Mouse (Mus musculus) layer of hippocampus, adult 9-11 months (tissue): ENCODE measurements around the gene Pxdn.

ENCODE experiments used
- DNase-seq: peaks from one replicate; pipeline ENCODE4 v3.0.0; 2022

The Pxdn gene

DNA sequence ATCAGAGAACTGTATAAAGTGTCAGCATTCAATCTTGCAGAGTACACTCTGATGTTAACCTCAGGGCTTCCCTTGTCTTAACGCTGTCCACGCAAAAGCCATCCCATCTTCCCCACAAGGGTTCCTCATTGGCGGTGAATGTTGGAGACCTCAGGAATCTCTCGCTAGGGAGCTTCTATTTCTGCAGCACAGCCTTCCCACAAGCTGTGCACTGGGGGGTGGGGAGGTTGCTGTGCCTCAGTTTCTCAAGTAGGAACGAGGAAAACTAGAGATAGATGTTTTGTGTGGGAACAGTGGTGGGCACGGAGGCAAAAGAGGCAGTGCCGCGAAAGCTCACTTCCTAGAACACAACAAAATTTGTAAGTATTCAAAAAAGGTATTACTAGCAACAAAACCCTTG, at the start of gene Pxdn:
TSS of gene Pxdn (plus strand) at position 301 of the 400 bp plus-strand sequence.
- no peak for DNase-seq

DNA sequence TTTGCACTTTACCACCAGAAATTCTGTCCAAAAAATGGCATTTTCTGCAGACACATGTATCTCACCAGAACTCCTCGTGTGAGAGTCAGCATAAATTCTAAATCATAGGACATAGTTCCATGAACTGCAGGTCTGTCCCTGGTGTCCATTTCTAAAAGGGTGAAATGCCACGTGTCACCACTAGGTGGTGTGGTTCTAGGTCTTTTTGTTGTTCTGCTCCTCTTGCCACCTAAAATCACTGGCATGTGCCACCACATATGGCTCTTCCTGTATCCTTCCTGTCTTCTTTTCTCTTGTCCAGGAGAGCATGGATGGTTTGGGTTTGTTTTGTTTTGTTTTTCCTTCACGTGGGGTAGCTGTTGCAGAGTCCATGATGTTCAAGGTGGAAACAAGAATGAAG, 42.7 kb upstream of the Pxdn start:
- peak; percentile 39 for DNase-seq

DNA sequence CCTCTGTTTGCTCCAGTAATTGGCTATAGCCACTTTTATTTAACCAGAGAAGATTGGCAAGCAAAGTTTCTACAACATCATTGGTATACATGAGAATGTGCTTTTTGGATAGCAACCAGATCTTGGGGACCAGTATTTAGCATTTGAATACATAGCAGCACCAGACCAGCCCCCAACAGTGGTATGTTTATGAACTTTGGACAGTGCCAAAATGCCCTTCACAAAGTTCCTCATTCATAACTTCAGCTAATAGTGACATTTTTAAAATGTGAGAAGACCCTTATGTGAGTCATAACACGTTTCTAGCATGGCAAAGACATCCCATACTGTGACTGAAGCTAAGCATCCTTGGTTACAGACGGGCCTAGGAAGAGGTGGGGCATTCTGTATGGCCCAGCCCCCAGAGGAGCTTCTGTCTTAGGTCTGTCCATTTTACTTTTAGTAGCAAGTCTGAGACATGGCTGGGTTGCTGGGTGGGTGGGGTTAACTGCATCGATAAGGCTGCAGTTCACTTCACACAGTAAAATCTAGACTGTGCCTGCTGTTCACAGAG, 39.8 kb upstream of the Pxdn start:
- DNase-seq = no peak

DNA sequence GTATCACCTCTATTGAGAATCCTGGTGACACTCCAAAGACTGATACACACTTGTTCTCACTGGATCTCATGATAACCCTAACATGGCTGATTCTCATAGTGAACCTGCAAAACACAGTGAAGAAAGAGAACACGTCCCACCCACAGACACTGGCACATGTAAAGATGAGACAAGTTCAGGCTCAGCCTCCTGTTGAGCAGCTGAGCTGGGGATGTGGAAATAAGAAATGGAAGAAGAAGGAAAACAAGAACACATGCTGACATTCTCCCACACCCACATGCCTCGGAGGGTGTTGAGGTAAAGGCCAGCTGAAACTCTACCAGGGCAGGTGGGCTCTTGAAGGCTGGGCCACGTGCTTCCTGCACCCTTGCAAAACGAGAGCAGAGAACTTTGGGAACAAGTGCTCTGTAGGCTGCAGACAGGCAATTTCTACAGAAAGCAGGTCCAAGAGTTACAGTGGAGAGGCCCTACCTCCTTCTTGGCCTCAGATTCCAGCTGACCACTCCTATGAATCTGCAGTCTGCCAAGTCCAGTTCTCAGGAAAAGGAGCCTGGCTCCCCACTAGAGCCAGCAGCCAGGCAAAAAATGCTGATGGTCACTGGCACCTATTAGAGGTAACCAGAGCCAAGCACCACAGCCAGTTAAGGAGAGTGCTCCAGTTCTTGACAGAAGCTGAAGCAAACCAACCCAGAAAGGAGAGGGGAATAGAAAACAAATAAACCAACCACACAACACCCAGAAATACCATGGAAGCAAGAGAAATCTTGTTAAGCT, 33.1 kb upstream of the Pxdn start:
- peak; percentile 68 for DNase-seq

DNA sequence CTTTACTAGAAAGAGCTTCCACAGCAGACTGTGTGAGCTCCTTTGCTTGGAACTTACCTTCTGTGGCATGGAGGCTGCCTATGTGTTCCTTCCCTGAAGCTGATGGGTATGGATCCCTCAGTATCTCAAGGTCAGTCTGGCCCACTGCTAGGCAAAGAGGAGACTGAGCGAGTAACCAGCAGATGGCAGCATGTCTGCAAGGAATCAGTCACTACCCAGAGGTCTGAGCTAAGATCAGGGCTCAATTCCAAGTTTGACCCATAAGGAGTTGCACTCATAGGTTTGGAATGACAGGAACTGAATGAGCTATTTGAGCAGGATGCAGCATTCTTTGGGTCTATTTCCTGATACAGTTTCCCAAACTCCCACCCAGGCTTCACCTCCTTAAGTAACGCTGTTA, 30.4 kb upstream of the Pxdn start:
- DNase-seq = peak; percentile 41

DNA sequence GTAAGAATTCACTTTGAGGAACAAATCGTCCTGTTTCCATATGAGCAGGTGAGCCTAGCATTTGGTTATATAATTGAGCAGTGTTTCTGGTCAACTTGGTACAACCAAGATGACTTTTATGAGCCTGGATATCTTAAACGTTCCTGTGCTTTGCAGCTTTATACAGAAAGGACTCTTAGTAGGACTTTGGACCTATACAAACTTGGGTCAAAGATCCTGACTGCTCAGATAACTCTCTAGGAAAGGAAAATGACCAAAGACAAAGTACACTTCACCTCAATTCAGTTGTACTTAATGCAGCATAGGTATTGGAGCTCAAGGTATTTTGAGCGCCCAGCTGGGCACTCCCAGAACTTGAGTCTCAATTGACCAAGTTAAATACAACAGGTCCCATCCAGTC, 21.3 kb upstream of the Pxdn start:
- no peak for DNase-seq

DNA sequence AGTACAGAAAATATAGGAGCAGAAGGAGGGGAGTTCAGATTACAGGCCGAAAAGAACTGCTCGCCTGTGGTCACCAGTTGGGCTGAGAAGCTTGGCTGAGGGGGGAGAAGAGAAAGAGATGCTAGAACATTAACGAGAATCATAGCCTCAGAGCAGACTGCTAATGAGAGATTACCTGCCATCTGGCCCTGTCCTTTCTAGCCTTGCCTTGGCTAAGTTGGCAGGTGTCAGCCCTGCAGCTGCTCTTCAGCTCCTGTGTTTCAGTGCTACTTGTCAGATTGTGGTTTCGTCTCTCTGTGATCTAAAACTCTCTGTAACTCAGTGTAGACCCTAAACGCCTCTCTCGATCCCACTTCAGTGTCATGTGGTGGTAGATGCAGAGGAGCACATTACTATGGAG, 20.6 kb upstream of the Pxdn start:
- DNase-seq = no peak

DNA sequence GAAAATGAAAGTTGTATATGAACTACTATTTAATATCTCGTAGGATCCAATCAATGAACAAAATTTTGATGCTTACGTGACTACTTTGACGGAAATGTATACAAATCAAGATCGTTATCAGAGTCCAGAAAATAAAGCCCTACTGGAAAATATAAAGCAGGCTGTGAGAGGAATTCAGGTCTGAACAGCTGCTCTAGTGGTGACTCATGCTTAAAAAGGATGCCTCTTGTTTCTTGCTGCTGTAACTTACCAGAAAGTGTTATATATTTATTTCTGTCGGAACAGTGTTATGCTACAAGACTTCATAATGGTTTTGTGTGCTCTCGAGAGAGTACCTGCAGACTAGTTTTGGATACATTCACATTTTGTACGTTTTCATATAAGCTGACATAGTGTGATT, 17.1 kb upstream of the Pxdn start:
- DNase-seq = no peak

DNA sequence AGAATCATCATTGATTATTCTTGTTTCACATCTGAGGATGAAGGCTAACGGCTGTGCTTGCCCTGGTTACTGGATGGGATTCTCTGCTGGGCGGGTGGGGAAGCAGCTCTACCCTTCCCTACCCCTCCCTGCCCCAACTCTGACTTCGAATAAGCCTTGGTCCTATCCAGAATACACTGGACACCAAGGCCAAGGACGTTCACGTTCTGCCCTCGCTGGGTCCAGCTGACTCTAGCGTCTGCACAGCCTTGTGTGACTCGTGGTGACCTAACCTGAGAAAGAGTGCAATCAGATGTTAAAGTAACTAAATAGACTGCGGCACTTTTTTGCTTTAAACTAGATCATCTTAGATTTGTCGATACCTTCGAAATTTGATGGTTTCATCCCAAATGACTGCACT, 15.9 kb upstream of the Pxdn start:
- no peak for DNase-seq

DNA sequence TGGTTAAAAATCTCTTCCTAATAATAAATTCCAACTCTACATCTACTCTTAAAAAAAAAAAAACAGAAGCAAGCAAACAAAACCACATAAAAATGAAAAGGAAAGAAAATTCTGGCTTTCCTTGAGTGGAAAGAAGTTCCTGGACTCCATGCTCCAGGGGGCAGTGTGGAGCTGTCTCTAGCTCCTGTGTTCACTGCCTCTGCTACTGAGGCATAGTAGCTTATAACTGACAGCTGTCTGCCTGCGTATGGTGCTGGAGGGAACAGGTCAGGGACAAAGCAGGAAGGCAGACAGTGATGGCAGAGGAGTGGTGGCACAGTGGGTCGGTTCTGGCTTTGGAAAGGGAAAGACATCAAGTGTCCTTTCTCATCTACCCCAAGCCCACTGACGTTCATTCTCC, 10.5 kb upstream of the Pxdn start:
- no peak for DNase-seq

DNA sequence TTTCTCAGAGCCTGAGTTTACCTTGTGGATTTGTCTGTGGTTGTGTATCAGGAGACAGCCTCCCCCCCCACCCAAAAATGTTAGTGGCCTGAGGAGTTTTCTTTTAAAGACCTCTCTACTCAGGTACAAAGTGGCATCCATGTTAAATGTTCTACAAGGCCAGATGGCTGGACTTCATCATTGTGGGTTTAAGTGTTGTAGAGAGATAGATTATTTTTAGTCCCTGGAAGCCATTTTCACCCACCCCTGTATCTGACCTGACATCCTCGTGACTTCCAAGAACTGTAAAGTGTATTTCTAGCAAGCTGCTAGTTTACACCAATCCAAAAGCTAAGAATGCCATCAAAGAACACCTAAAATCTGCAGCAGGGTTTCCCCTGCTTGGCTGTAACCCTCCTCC, 6.8 kb upstream of the Pxdn start:
- no peak for DNase-seq

DNA sequence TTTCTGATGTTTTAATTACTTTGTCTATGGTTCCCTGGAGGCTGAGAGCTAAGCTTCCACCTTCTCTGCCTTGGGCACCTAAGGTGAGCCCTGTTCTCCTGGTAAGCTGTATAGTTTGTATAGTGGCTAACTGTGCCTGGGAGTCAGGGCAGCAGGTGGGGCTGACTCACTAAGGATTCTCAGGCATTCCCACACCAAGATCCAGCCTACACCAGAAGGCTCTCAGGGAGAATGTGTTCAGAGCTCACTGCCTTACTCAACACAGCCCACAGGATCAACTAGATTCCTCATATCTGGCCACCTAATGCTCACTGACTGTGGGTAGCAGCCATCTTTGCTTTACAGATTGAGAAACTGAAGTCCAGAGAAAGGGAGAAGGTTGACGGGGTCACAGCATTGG, 4.5 kb upstream of the Pxdn start:
- DNase-seq = no peak

DNA sequence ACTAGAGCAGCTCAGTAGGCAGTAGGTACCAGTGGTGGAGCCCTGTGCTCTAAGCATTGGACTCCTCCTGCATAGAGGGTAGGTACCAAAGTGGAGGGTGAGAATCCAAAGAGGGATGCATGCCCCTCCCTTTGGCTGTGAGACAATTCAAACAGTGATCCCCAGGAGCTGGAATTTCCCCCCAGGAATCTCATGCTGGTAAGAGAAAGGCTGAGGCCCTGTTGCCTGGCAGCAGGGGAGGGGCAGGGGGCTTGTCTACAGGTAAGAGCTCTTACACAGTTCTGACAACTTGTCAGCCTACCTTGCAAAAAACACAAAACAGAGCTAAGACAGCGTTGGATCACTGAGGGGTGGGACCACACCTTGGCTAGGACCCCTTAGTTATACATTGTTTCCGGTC, 3.9 kb upstream of the Pxdn start:
- no peak for DNase-seq

DNA sequence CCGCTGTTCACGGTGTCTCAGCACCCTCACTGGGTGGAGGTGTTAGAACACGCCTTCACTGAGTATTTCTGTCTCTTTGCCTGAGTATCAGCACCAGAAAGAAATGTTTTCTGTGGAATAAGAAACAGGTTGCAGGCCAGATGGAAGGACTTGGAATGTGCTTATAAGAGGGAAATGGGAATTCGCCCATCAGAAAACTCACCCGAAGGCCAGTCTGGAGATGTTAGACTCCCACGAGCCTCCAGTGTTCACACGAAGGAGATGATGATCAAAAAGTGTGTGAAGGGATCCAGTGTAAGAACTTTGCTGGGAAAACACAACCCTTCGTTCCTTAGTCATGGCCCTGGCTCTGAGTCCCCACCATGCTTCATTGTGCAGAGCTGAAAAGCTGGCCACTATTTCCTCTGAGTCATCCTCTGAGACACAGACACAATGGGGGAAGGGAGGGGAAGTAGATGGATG, 3.3 kb upstream of the Pxdn start:
- peak; percentile 83 for DNase-seq

DNA sequence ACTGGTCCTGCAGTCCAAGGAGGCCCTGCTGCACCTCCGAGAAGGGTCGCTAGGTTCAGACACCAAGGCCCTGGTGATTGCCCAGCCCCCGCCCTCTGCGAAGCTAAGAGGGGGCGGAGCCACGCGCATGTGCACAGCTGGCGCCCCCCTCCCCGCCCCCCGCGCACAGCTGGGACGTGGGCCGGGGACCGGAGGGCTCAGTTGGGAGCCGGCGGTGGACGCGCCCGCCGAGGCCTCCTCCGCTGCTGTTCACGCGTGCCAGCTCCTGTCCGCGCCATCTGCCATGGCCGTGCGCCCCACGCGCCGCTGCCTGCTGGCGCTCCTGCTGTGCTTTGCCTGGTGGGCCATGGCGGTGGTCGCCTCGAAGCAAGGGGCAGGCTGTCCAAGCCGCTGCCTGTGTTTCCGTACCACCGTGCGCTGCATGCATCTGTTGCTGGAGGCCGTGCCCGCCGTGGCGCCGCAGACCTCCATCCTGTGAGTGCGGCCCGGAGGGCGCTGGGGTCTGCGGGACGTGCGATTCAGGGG, 505 bp downstream of the Pxdn start:
- DNase-seq = peak; percentile 57

DNA sequence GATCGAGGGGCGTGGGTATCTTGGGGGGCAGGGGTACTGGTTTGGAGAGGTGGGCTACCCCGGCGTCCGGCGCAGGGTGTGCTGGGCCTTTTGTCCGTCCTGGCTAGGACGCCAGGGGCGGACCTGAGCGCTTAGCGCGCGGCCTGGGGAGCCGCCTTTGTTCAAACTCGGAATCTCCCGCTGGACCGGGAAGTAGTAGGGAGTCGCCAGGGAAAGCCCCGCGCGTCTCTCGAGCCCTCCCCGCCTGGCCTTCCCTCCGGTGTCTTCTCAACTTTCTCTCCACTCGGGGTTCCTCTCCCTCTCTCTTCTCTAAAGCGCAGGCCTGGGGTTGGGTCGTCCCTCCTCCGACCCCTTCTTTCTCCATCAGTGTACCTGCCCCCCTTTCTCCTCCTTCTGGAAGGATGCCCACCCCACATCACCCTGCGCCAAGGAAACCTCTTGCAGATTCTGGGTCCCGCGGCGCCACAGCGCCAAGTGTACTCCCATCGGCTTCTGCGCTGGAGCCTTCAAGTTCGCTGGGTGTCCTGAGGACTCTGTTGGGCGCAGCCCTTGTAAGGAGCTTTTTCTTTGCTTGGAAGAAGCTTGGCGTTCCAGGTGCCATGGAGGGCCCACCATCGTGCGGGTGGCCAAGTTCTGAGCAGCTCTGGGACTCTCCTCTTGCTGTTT, 1.1 kb downstream of the Pxdn start:
- DNase-seq = no peak

DNA sequence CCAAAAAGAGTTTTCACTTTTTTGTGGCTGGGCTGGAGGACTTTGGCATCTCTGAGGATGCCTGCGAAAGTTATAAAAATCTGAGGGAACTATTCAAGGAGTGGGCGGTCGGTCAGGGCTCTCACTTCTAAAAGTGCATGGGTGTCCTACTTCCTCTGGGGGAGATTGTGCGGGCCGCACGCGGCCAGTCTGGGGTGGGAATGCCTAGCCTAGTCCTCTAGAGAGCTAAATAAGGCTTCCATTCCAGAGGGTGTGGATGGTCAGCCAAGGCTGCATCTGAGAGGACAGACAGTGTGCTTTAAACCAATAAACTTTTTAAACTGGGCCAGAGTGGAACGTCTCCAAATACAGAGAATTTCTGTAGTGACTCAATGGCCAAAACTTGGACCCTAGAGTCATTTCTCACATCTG, 1.9 kb downstream of the Pxdn start:
- DNase-seq = no peak

DNA sequence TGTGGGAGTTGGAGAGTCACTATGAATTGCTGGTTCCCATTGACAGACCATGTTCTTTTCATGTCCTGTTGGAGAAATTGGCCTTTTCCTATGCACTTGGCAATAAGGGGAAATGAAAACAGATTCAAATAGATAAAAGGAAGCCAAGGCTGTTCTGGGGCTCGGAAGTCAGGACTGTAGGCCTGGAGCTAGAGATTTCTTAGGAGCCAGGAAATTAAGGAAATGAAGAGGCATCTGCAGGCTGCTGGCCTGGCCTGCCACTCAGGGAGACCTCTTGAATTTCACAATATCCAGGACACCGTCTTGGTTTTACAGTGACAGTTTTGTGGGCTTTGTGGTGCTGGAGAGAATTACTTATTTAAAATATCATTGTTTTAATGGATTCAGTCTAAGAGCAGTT, 5.0 kb downstream of the Pxdn start:
- no peak for DNase-seq

DNA sequence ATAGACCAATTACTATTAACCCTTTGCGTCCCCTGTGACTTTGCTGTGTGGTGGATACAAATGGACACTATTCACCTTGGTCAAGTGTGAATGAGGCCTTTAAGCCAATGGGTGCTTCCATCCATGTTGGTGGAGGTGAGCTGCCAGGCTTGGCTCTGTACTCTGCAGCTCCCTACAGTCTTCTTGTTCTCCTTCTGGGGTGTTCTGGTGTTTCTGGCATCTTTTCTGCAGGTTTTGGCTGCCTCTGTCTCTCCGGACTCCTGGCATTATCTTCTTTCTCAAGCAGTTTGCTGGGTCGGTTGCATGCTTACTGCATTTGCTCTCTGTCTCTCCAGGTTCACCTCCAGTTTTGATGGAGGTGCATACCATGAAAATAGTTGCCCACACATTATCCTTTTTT, 7.2 kb downstream of the Pxdn start:
- no peak for DNase-seq

DNA sequence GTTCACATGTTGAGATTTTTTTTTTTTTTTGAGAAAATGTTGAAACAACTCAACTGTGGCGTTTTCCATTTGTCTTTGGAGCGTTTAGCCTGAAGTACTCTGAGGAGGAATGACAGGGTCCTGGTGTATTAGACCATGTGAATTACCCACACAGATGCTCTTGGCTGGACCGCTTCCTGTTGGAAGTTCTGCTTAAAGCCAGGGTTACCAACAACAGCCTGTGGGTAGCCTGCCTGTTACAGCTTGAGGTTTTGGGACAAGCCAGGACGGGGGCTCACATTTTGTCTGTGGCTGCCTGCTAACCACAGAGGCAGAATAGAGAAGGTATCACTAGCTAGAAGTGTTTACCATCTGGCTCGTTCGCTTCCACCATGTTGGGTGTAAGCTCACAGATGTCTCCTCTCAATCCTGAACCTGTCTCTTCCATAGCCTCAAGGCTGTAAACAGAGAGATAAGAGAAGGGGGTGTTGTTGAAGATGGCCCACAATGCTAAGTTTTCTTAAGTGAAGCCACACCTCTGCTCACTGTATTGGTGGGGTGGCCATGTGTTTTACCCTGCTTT, 7.9 kb downstream of the Pxdn start:
- DNase-seq = no peak

DNA sequence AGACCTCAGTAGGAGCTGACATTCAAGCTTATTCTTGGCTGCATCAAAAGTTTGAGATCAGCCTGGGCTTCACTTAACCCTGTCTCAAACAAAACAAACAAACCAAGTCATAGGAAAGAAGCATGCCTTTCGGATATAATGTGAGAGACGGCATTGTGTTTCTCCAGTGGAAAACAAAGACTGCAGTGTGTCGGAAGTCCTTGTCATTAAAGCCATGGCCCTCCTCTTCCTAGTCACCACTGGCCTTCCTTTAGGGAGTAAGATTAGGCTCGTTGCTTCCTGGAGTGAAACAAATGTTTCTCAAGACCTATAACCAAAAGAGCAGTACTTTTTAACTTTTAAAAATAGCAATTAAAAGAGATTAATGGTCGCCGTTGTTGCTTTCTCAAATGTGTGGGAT, 13.6 kb downstream of the Pxdn start:
- no peak for DNase-seq

DNA sequence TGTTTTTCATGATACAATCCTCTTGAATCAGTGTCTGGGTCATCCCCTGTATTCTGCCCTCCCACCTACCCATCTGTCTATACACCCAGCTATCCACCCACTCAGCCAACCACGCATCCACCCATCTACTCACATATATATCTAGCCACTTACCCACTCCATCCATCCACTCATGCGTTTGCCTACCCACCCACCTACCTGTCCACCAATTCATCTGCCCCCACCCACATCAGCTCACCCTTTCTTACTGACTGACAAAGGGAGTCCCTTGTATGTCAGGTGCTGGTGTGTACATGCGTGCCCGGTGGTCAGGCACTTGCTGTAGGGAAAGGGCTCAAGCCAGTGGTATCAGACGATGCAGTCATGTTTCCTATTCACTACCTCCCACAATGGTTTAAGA, 14.1 kb downstream of the Pxdn start:
- peak; percentile 30 for DNase-seq

DNA sequence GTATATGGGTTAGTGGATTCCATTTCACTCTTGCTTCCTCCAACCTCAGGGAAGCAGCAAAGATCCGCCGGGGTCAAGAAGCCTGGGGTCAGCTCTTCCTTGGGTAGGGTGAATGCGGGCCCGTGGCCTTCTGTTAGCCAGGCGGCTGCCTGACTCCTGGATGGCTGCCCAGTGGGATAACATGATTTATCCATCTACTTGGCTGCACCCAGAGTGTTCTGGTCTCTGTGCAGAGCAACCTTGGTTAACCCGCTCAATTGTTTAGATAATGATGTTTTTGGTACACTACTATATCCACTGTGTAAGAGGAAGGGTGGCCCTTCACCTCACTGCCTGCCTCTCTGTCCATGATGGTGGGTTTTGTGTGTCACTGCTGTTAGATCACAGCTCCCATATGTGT, 14.7 kb downstream of the Pxdn start:
- no peak for DNase-seq

DNA sequence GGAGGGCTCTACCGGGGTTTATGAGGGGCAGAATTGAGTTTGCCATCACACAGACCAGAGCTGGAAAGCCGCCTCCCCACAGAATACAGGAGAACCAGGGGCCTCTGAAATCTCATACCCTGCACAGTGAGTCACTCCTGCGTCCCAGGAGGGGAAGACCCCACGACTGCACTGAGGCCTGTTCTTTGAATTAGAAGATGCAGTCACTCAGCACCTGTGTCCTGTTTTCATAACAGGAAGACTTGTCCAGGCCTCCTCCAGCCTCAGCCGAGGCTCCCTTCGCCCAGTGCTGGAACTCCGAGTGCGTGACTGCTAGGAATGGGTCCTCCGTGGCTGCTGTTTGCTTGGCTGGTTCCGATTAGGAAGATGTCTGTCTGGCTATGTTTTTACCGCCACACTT, 16.6 kb downstream of the Pxdn start:
- no peak for DNase-seq
